Mouse (Mus musculus): ENCODE measurements around the gene Adamtsl4.

GRCm38 (mm10) chr3:95655437-95655836 is 32.3 kb downstream of the Adamtsl4 start:
- TF ChIP-seq USF1 (IDR thresholded peaks at IDR 0.05; ENCODE audit: low read depth), result no peak
- no peak for TF ChIP-seq CTCF (IDR thresholded peaks at IDR 0.05; ENCODE audit: control insufficient read depth, insufficient read depth, insufficient read length)
- no peak for TF ChIP-seq MYOD1 (IDR thresholded peaks at IDR 0.05; ENCODE audit: control insufficient read depth, insufficient read length, low read depth)
- TF ChIP-seq MYOG (IDR thresholded peaks at IDR 0.05; ENCODE audit: control insufficient read depth, extremely low read depth, insufficient read length), result no peak
- TF ChIP-seq CEBPB (IDR thresholded peaks at IDR 0.05; ENCODE audit: low read depth), result no peak
- TF ChIP-seq MAX (IDR thresholded peaks at IDR 0.05), result no peak
- TF ChIP-seq FOSL1 (IDR thresholded peaks at IDR 0.05; ENCODE audit: insufficient read depth, low read length, poor library complexity, severe bottlenecking), result no peak

Measured in C2C12 (cell line).